Mouse (Mus musculus) thymus, adult 2 months (tissue): ENCODE measurements around the gene Arid1a. TPM values are rescaled to one million over a fixed set of nuclear protein-coding genes. Genes with fewer than 3 reads are reported as not detected.

Source experiments
- DNase-seq: peaks from one replicate; pipeline ENCODE4 v3.0.0; 2021
- H3K27ac ChIP-seq: fragments of 200-500 bp; 2 replicates; pipeline ENCODE4 v1.5.1; 2012; ENCODE audit warnings: low read length, control low read depth; ENCODE audit not compliant: control insufficient read depth, insufficient read depth
- H3K27me3 ChIP-seq: fragments of 200-500 bp; 2 replicates; pipeline ENCODE4 v1.6.1; 2012; ENCODE audit warnings: mild to moderate bottlenecking, low read length, moderate library complexity, mixed read lengths; ENCODE audit not compliant: control insufficient read depth, insufficient read depth
- H3K36me3 ChIP-seq: fragments of 200-500 bp; 2 replicates; pipeline ENCODE4 v1.6.1; 2012; ENCODE audit warnings: mild to moderate bottlenecking, low read length, moderate library complexity; ENCODE audit not compliant: control insufficient read depth, insufficient read depth
- H3K4me1 ChIP-seq: fragments of 200-500 bp; replicated peaks from 2 replicates; pipeline ENCODE4 v1.6.1; 2012; ENCODE audit warnings: low read length; ENCODE audit not compliant: control insufficient read depth, insufficient read depth
- H3K4me3 ChIP-seq: fragments of 200-500 bp; 2 replicates; pipeline ENCODE4 v1.5.1; 2012; ENCODE audit warnings: mild to moderate bottlenecking, low read length, control low read depth, moderate library complexity; ENCODE audit not compliant: control insufficient read depth, insufficient read depth
- CTCF ChIP-seq: fragments of 200-500 bp; IDR thresholded peaks from 2 replicates; pipeline ENCODE4 v1.5.1; 2012; ENCODE audit warnings: mild to moderate bottlenecking, control low read depth, low read length, moderate library complexity, borderline replicate concordance; ENCODE audit not compliant: control insufficient read depth, poor library complexity, insufficient read depth; ENCODE audit errors: extremely low read depth
- POLR2A ChIP-seq: fragments of 200-500 bp; IDR thresholded peaks from 2 replicates; pipeline ENCODE4 v1.6.1; 2012; ENCODE audit warnings: mild to moderate bottlenecking, low read length, control low read depth, moderate library complexity; ENCODE audit not compliant: control insufficient read depth, poor library complexity, insufficient read depth; ENCODE audit errors: extremely low read depth
- WGBS: fragments of 180-500 bp; shearing (Covaris S2); methylation state at CpG from one replicate; pipeline ENCODE4 v1.1.7; 2018; 5-methylcytosine and 5-hydroxymethylcytosine counted together
- polyA plus RNA-seq: library from polyadenylated mRNA; depleted of rRNA; stranded (reverse); fragments of >200 nt; gene quantifications from 2 replicates; pipeline ENCODE4 v1.2.3, GENCODE M21; 2012

The Arid1a gene
- polyA plus RNA-seq, 1 experiment: 289 TPM

GRCm38 (mm10) chr4:133769157-133769556 lies 12.6 kb upstream of the Arid1a start:
- H3K36me3 ChIP-seq: no peaks in the 10 kb centered on the region
- H3K4me3 ChIP-seq: no peak overlapping the region
- no peaks in the 10 kb centered on the region for H3K4me1 ChIP-seq
- no peaks in the 10 kb centered on the region for H3K27me3 ChIP-seq
- TF ChIP-seq CTCF (no peak), POLR2A (no peak)
- 95% methylated on average over 3 of the region's 3 CpGs for WGBS
- no peak for DNase-seq
- H3K27ac ChIP-seq: no peak overlapping the region

- WGBS: 91% methylated on average over 6 of the region's 6 CpGs
- no peak overlapping the region for H3K27ac ChIP-seq
- TF ChIP-seq POLR2A: no peak
- no peak for TF ChIP-seq CTCF
- H3K36me3 ChIP-seq: no peaks in the 10 kb centered on the region
- DNase-seq: no peak
- H3K4me3 ChIP-seq: no peak overlapping the region
- peaks cover 10% of the 10 kb centered on the region for H3K4me1 ChIP-seq
- no peaks in the 10 kb centered on the region for H3K27me3 ChIP-seq
Measured at GRCm38 (mm10) chr4:133763112-133763511, 6.5 kb upstream of the Arid1a start.

- Histone ChIP-seq H3K4me3 (no peak overlapping the region), H3K4me1 (peaks cover 24% of the 10 kb centered on the region), H3K36me3 (no peaks in the 10 kb centered on the region), H3K27me3 (no peaks in the 10 kb centered on the region), H3K27ac (no peak overlapping the region)
- TF ChIP-seq CTCF (no peak), POLR2A (no peak)
- WGBS: 86% methylated on average over 8 of the region's 8 CpGs
- DNase-seq: no peak
Measured at GRCm38 (mm10) chr4:133759659-133760058, 3.1 kb upstream of the Arid1a start.

- Histone ChIP-seq H3K4me1 (peaks cover 25% of the 10 kb centered on the region), H3K36me3 (no peaks in the 10 kb centered on the region), H3K4me3 (peak overlapping the region; percentile 79), H3K27me3 (no peaks in the 10 kb centered on the region), H3K27ac (peak overlapping the region; percentile 95)
- under 1% methylated on average over 38 of the region's 38 CpGs for WGBS
- DNase-seq: peak; percentile 88
- peak; percentile 92 for TF ChIP-seq POLR2A
- TF ChIP-seq CTCF: 0 out of 2 replicates have a peak, but pooled peaks have one; percentile 7
Measured at GRCm38 (mm10) chr4:133757269-133757835, 783 bp upstream of the Arid1a start.

- Histone ChIP-seq H3K4me1 (peaks cover 25% of the 10 kb centered on the region), H3K27ac (peak overlapping the region; percentile 95), H3K4me3 (peak overlapping the region; percentile 23), H3K27me3 (no peaks in the 10 kb centered on the region), H3K36me3 (no peaks in the 10 kb centered on the region)
- WGBS: 14% methylated on average over 11 of the region's 11 CpGs
- TF ChIP-seq CTCF (no peak), POLR2A (no peak)
- no peak for DNase-seq
Measured at GRCm38 (mm10) chr4:133755861-133756371, 653 bp downstream of the Arid1a start.

GRCm38 (mm10) chr4:133754871-133755765 lies 1.5 kb downstream of the Arid1a start:
- no peak for TF ChIP-seq CTCF
- TF ChIP-seq POLR2A: no peak
- H3K36me3 ChIP-seq: no peaks in the 10 kb centered on the region
- WGBS: 34% methylated on average over 10 of the region's 10 CpGs
- peak overlapping the region; percentile 65 for H3K4me3 ChIP-seq
- H3K4me1 ChIP-seq: peaks cover 30% of the 10 kb centered on the region
- no peaks in the 10 kb centered on the region for H3K27me3 ChIP-seq
- H3K27ac ChIP-seq: peak overlapping the region; percentile 71
- no peak for DNase-seq

GRCm38 (mm10) chr4:133754238-133754637 lies 2.3 kb downstream of the Arid1a start:
- peak; percentile 99 for DNase-seq
- no peaks in the 10 kb centered on the region for H3K27me3 ChIP-seq
- H3K4me3 ChIP-seq: peak overlapping the region; percentile 65
- H3K27ac ChIP-seq: peak overlapping the region; percentile 71
- TF ChIP-seq CTCF: no peak
- TF ChIP-seq POLR2A: peak; percentile 40; the same call in 1 of the 2 replicates
- H3K4me1 ChIP-seq: peaks cover 28% of the 10 kb centered on the region
- whole genome bisulfite sequencing: under 1% methylated on average over 49 of the region's 50 CpGs
- H3K36me3 ChIP-seq: no peaks in the 10 kb centered on the region; the same call in 1 of the 2 replicates
